Mouse (Mus musculus): ENCODE measurements at regions not wholly inside any gene's neighbourhood (a gene's known extent, or its start where the extent isn't known, plus 50 kb on each side); places are given as distances from the start of the nearest gene placed in this dataset.

GRCm38 (mm10) chr8:26509254-26509653 is 389.9 kb downstream of the Gm45692 start:
- TF ChIP-seq CTCF (IDR thresholded peaks at IDR 0.05; ENCODE audit: control insufficient read depth, insufficient read depth, insufficient read length) = no peak
- TF ChIP-seq CEBPB (IDR thresholded peaks at IDR 0.05; ENCODE audit: low read depth) = no peak
- TF ChIP-seq USF1 (IDR thresholded peaks at IDR 0.05; ENCODE audit: low read depth) = no peak

Data from C2C12 (cell line).